Mouse (Mus musculus) liver, postnatal 0 days (tissue): ENCODE data around the gene Gm14496. TPM values are rescaled to one million over a fixed set of nuclear protein-coding genes. Genes with fewer than 3 reads are reported as not detected.
"Not testable (repeated sequence)": the region's sequence is repeated elsewhere in the genome, so short reads cannot be mapped to it uniquely, and the experiment has no call there.

Source experiments
- ATAC-seq: fragments of 200-750 bp; cut with Nextera tagmentation; 2 replicates; pipeline ENCODE4 v1.8.0; 2017; ENCODE audit warnings: mild to moderate bottlenecking, moderate library complexity
- DNase-seq: peaks from one replicate; pipeline ENCODE4 v3.0.0-alpha.2; 2016
- H3K27ac ChIP-seq: fragments of 300-500 bp; sonication (generic); 2 replicates; pipeline ENCODE4 v1.5.1; 2014; ENCODE audit warnings: antibody characterized with exemption, moderate library complexity, mild to moderate bottlenecking, low read depth
- H3K27me3 ChIP-seq: fragments of 300-500 bp; sonication (generic); 2 replicates; pipeline ENCODE4 v1.6.1; 2014; ENCODE audit warnings: low read length, control low read depth, mixed read lengths; ENCODE audit not compliant: insufficient read depth
- H3K36me3 ChIP-seq: fragments of 300-500 bp; sonication (generic); replicated peaks from 2 replicates; pipeline ENCODE4 v1.6.1; 2014; ENCODE audit warnings: mild to moderate bottlenecking, control low read depth, low read length, moderate library complexity, mixed read lengths; ENCODE audit not compliant: insufficient read depth
- H3K4me1 ChIP-seq: fragments of 300-500 bp; sonication (generic); 2 replicates; pipeline ENCODE4 v1.6.1; 2014; ENCODE audit warnings: antibody characterized with exemption, mild to moderate bottlenecking, control low read depth; ENCODE audit not compliant: insufficient read depth
- H3K4me2 ChIP-seq: fragments of 300-500 bp; sonication (generic); 2 replicates; pipeline ENCODE4 v1.6.1; 2014; ENCODE audit warnings: low read depth, mild to moderate bottlenecking, low read length, moderate library complexity, mixed read lengths
- H3K4me3 ChIP-seq: fragments of 300-500 bp; sonication (generic); 2 replicates; pipeline ENCODE4 v1.5.1; 2014; ENCODE audit warnings: low read depth, low read length
- H3K9ac ChIP-seq: fragments of 300-500 bp; sonication (generic); replicated peaks from 2 replicates; pipeline ENCODE4 v1.6.1; 2014; ENCODE audit warnings: mild to moderate bottlenecking, moderate library complexity
- H3K9me3 ChIP-seq: fragments of 300-500 bp; sonication (generic); 2 replicates; pipeline ENCODE4 v1.6.1; 2016; ENCODE audit warnings: mild to moderate bottlenecking, control low read depth, low read length, mixed read lengths
- CTCF ChIP-seq: sonication (generic); IDR thresholded peaks from 2 replicates; pipeline ENCODE4 v1.5.1; 2016; ENCODE audit warnings: antibody characterized with exemption, low read depth
- EP300 ChIP-seq: IDR thresholded peaks from 2 replicates; pipeline ENCODE4 v1.6.1; 2016; ENCODE audit warnings: antibody characterized with exemption, low read depth, mild to moderate bottlenecking
- WGBS: fragments of 180-500 bp; shearing (Covaris S2); extraction: QIAGEN DNeasy Blood & Tissue Kit; methylation state at CpG from one replicate; pipeline ENCODE4 v1.1.7; 2014; ENCODE audit not compliant: insufficient replicate concordance; 5-methylcytosine and 5-hydroxymethylcytosine counted together
- polyA plus RNA-seq: library from polyadenylated mRNA; unstranded; fragments of >200 nt; fragmentation: Nextera tagmentation; extraction: Ambion mirVana; gene quantifications from 2 replicates; pipeline ENCODE4 v1.2.1, GENCODE M21; 2015

The Gm14496 gene
- polyA plus RNA-seq, result not detected in 2 replicates

DNA sequence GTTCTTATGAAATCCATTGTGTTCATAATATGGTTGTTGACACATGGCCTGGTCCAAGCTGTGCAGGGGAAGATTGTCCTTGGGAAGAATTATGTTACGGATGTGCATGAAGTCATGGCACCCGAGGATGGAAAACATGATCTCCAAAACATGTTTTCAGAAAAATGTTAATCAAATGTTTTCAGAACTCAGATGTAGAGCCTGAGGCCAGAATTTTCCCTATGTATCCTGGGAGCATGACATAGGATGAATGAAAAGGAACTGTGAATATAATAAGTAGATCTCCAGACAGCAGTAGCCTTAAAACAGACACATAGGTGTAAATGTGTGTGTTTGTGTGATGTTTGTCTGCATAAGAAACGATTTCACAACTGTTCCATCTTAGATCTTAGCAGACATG lies at the start of gene Gm14496:
Gene Gm14496, plus strand, starts transcription at position 301 of the 400 bp plus-strand sequence.
- Histone ChIP-seq H3K27ac (no peak within 1 kb of the TSS), H3K4me1 (no peaks in the 10 kb centered on the region), H3K4me3 (no peak within 1 kb of the TSS), H3K4me2 (no peak within 1 kb of the TSS), H3K9ac (no peak within 1 kb of the TSS), H3K36me3 (no peaks in the 10 kb centered on the region), H3K9me3 (no peaks in the 10 kb centered on the region), H3K27me3 (no peaks in the 10 kb centered on the region)
- no peak for DNase-seq
- TF ChIP-seq CTCF (no peak), EP300 (no peak)
- ATAC-seq, result no peak
- WGBS, result 56% methylated on average over 3 of the region's 3 CpGs

DNA sequence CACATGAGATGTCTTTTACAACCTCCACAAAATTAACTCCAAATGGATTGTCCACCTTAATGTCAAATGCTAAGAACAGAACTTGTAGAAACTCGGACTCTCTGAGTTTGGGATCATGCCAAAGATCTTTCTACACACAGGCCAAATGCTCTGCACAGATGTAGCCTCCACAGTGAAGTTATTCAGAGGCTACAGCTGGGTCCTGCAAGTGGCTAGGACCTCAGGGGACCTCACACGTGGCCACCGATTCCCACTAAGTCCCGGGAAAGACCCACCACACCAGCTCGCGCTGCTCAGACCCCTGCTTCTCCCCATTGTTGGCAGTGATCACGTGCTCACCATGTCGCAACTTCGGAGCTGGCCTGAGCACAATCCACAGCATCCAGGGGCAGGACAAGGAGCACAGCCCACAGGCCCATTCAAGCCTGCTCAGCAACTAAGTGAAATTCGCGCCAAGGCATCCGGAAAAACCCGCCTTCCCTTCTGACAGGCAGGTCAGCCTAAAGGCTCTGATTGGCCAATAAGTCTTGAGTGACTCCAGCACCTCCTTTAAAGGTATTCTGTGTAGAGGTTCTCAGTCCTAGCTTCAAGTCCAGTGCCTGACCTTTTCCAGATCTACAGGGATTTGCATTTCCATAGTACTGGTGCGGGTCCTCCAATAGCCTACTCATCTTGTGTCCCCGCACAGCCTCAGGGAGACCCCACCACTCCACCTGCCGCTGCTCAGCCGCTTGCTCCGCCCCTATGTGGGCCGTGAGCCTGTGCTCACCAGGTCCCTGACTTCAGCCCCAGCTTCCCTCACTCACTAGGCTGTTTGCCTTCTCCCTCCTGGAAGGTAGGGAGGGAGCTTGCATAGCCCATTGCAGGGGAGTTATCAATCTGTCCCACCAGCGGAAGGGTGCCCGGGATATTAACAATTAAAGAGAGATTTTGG lies 37.9 kb upstream of the Gm14496 start:
- not testable (repeated sequence) for H3K9ac ChIP-seq, DNase-seq, H3K9me3 ChIP-seq, H3K27ac ChIP-seq, H3K4me3 ChIP-seq, H3K27me3 ChIP-seq, H3K36me3 ChIP-seq, H3K4me2 ChIP-seq, H3K4me1 ChIP-seq, ATAC-seq
- WGBS, result 24% methylated on average over 21 of the region's 21 CpGs

DNA sequence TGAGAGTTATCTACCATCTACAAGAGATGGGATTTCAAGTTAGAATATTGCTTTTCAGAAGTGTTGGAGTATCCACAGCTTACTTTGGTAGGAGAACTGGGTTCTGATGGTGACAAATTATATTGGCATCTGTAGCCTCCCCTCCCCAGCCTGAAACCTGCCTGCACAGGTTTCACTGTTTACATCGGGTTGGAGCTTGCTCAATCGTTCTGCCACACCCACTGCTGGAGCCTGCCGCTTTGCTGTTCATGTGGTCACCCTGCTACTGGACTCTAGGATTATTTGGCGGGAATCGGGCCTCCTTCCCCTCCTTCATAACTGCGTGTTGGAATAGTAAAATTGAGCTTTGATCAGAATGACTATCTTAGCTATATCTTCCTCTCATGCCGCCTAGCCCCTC lies 22.5 kb upstream of the Gm14496 start:
- DNase-seq, result no peak
- no peaks in the 10 kb centered on the region for H3K9me3 ChIP-seq
- no peak for ATAC-seq
- no peaks in the 10 kb centered on the region for H3K4me1 ChIP-seq
- no peak overlapping the region for H3K9ac ChIP-seq
- H3K27ac ChIP-seq, result no peak overlapping the region
- no peak overlapping the region for H3K4me2 ChIP-seq
- H3K36me3 ChIP-seq, result no peaks in the 10 kb centered on the region
- no peaks in the 10 kb centered on the region for H3K27me3 ChIP-seq
- WGBS, result 64% methylated on average over 7 of the region's 7 CpGs
- H3K4me3 ChIP-seq, result no peak overlapping the region
- TF ChIP-seq CTCF, result no peak
- no peak for TF ChIP-seq EP300

DNA sequence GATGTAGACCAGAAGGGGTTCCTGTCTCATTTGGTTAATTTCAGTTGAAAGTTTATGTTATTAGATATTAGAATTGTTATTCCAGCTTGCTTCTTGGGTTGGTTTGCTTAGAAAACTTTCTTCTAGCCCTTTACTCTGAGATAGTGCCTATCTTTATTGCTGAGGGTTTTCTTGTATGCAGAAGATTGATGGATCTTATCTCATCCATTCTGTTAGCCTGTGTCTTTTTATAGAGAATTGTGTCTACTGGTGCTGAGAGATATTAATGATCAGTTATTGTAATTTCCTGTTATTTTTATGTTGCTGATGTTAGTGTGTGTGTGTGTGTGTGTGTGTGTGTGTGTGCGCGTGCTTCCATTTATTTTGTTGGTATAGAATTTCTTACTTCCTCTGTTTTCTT lies 21.7 kb upstream of the Gm14496 start:
- no peak for DNase-seq
- H3K4me2 ChIP-seq, result no peak overlapping the region
- H3K27ac ChIP-seq, result no peak overlapping the region
- TF ChIP-seq EP300 (no peak), CTCF (no peak)
- no peaks in the 10 kb centered on the region for H3K36me3 ChIP-seq
- H3K27me3 ChIP-seq, result no peaks in the 10 kb centered on the region
- H3K4me1 ChIP-seq, result no peaks in the 10 kb centered on the region
- H3K4me3 ChIP-seq, result no peak overlapping the region
- H3K9me3 ChIP-seq, result no peaks in the 10 kb centered on the region
- ATAC-seq, result no peak
- no peak overlapping the region for H3K9ac ChIP-seq
- WGBS, result 85% methylated on average over 2 of the region's 2 CpGs

DNA sequence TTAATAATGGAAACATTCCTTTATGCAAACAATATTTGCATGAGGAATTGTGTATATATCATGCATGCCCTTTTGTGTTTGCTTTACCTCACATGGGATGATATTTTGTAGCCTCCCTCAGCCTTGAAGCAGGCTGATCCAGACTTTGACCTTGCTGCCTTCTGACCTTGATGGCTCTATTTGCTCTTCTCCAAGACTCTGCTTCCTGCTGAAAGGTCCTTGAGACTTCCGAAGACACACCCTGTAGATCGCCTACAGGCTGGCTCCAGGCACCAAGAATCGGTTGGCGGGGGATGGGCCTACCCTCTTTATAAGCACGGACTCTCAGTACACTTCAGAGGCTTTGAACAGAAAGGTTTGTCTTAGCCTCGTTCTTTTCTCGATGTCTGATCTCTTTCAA lies 9.0 kb upstream of the Gm14496 start:
- not testable (repeated sequence) for H3K4me2 ChIP-seq, H3K36me3 ChIP-seq, H3K4me1 ChIP-seq, H3K27ac ChIP-seq, H3K9ac ChIP-seq, H3K9me3 ChIP-seq, ATAC-seq, H3K4me3 ChIP-seq, DNase-seq, H3K27me3 ChIP-seq
- 62% methylated on average over 7 of the region's 7 CpGs for WGBS

Other genes starting within 250 kb of the Gm14496 start
- gene Myt1, start 227.8 kb upstream of the Gm14496 start, polyA plus RNA-seq, result not detected in 2 replicates
- gene Pcmtd2, start 153.3 kb upstream of the Gm14496 start, polyA plus RNA-seq, result 10.5 and 11.1 TPM in 2 replicates
- 15.5 and 15.6 TPM in 2 replicates for gene Polr3k, start 126.8 kb upstream of the Gm14496 start, polyA plus RNA-seq